Mouse (Mus musculus): ENCODE measurements around the gene Scn9a. TPM values are rescaled to one million over a fixed set of nuclear protein-coding genes. Genes with fewer than 3 reads are reported as not detected.

Scn9a gene
- not detected in 2 replicates for total RNA-seq (2014; fragmentation: Nextera tagmentation)
- total RNA-seq (2017), result 0.06 and 0.11 TPM in 2 replicates
- not detected in 2 replicates for polyA plus RNA-seq (2012)

GRCm38 (mm10) chr2:66634580-66635359 lies at the start of gene Scn9a:
Gene Scn9a (minus strand): TSS chr2:66634962.
- H3K4me3 ChIP-seq (ENCODE audit: low read depth, low read length), result no peak within 1 kb of the TSS; the same call in 1 of the 2 replicates

GRCm38 (mm10) chr2:66661988-66662387 lies 27.2 kb upstream of the Scn9a start:
- H3K36me3 ChIP-seq (replicated peaks), result no peaks in the 10 kb centered on the region
- no peaks in the 10 kb centered on the region for H3K4me1 ChIP-seq (ENCODE audit: insufficient read depth, low read depth, low read length)
- H3K4me3 ChIP-seq (ENCODE audit: low read depth, low read length), result no peak overlapping the region
- no peak for ATAC-seq (ENCODE audit: extremely low read depth, insufficient number of reproducible peaks, low FRiP score, poor library complexity, severe bottlenecking)
- no peaks in the 10 kb centered on the region for H3K27me3 ChIP-seq (ENCODE audit: insufficient read depth, low read length)
- DNase-seq (ENCODE audit: low spot score), result no peak
- no peak for TF ChIP-seq GATA2 (IDR thresholded peaks at IDR 0.05; ENCODE audit: borderline replicate concordance, low read depth, low read length)
- TF ChIP-seq GATA1 (IDR thresholded peaks at IDR 0.05; ENCODE audit: borderline replicate concordance, low read length), result no peak
- TF ChIP-seq TAL1 (conservative IDR thresholded peaks at IDR 0.05; ENCODE audit: low read depth, low read length), result no peak
- TF ChIP-seq POLR2AphosphoS5 (IDR thresholded peaks at IDR 0.05; ENCODE audit: insufficient replicate concordance, low read depth, low read length), result no peak
- no peak for TF ChIP-seq CTCF (IDR thresholded peaks at IDR 0.05; ENCODE audit: low read depth, low read length)
- peaks cover 2% of the 10 kb centered on the region; the same call in 1 of the 2 replicates for H3K9me3 ChIP-seq (replicated peaks)

More at GRCm38 (mm10) chr2:66634580-66635359, at the start of gene Scn9a:
- ATAC-seq (ENCODE audit: extremely low read depth, insufficient number of reproducible peaks, low FRiP score, poor library complexity, severe bottlenecking) (no peak), DNase-seq (ENCODE audit: low spot score) (no peak)
- Histone ChIP-seq H3K9me3 (replicated peaks) (peaks cover 8% of the 10 kb centered on the region), H3K36me3 (replicated peaks) (no peaks in the 10 kb centered on the region), H3K4me1 (ENCODE audit: insufficient read depth, low read depth, low read length) (no peaks in the 10 kb centered on the region), H3K27me3 (ENCODE audit: insufficient read depth, low read length) (no peaks in the 10 kb centered on the region)
- TF ChIP-seq CTCF (IDR thresholded peaks at IDR 0.05; ENCODE audit: low read depth, low read length) (no peak), TAL1 (conservative IDR thresholded peaks at IDR 0.05; ENCODE audit: low read depth, low read length) (no peak), GATA1 (IDR thresholded peaks at IDR 0.05; ENCODE audit: borderline replicate concordance, low read length) (no peak), POLR2AphosphoS5 (IDR thresholded peaks at IDR 0.05; ENCODE audit: insufficient replicate concordance, low read depth, low read length) (no peak), GATA2 (IDR thresholded peaks at IDR 0.05; ENCODE audit: borderline replicate concordance, low read depth, low read length) (no peak)

- DNase-seq (ENCODE audit: low spot score), result no peak
- TF ChIP-seq TAL1 (conservative IDR thresholded peaks at IDR 0.05; ENCODE audit: low read depth, low read length), result no peak
- TF ChIP-seq GATA2 (IDR thresholded peaks at IDR 0.05; ENCODE audit: borderline replicate concordance, low read depth, low read length), result no peak
- TF ChIP-seq POLR2AphosphoS5 (IDR thresholded peaks at IDR 0.05; ENCODE audit: insufficient replicate concordance, low read depth, low read length), result no peak
- TF ChIP-seq CTCF (IDR thresholded peaks at IDR 0.05; ENCODE audit: low read depth, low read length), result no peak
- TF ChIP-seq GATA1 (IDR thresholded peaks at IDR 0.05; ENCODE audit: borderline replicate concordance, low read length), result no peak
- no peak overlapping the region for H3K4me3 ChIP-seq (ENCODE audit: low read depth, low read length)
- ATAC-seq (ENCODE audit: extremely low read depth, insufficient number of reproducible peaks, low FRiP score, poor library complexity, severe bottlenecking), result no peak
- H3K36me3 ChIP-seq (replicated peaks), result no peaks in the 10 kb centered on the region
- no peaks in the 10 kb centered on the region for H3K27me3 ChIP-seq (ENCODE audit: insufficient read depth, low read length)
- H3K9me3 ChIP-seq (replicated peaks), result peaks cover 18% of the 10 kb centered on the region
- no peaks in the 10 kb centered on the region for H3K4me1 ChIP-seq (ENCODE audit: insufficient read depth, low read depth, low read length)
Measured at GRCm38 (mm10) chr2:66656430-66656829, 21.7 kb upstream of the Scn9a start.

GRCm38 (mm10) chr2:66655431-66655830 lies 20.7 kb upstream of the Scn9a start:
- ATAC-seq (ENCODE audit: extremely low read depth, insufficient number of reproducible peaks, low FRiP score, poor library complexity, severe bottlenecking), result no peak; the same call in 1 of the 2 replicates

GRCm38 (mm10) chr2:66644384-66644783 lies 9.6 kb upstream of the Scn9a start:
- Histone ChIP-seq H3K9me3 (replicated peaks) (no peaks in the 10 kb centered on the region), H3K36me3 (replicated peaks) (no peaks in the 10 kb centered on the region), H3K27me3 (ENCODE audit: insufficient read depth, low read length) (no peaks in the 10 kb centered on the region), H3K4me3 (ENCODE audit: low read depth, low read length) (no peak overlapping the region), H3K4me1 (ENCODE audit: insufficient read depth, low read depth, low read length) (no peaks in the 10 kb centered on the region)
- TF ChIP-seq TAL1 (conservative IDR thresholded peaks at IDR 0.05; ENCODE audit: low read depth, low read length), result no peak
- no peak for TF ChIP-seq GATA1 (IDR thresholded peaks at IDR 0.05; ENCODE audit: borderline replicate concordance, low read length)
- TF ChIP-seq POLR2AphosphoS5 (IDR thresholded peaks at IDR 0.05; ENCODE audit: insufficient replicate concordance, low read depth, low read length), result no peak
- no peak for TF ChIP-seq GATA2 (IDR thresholded peaks at IDR 0.05; ENCODE audit: borderline replicate concordance, low read depth, low read length)
- no peak for TF ChIP-seq CTCF (IDR thresholded peaks at IDR 0.05; ENCODE audit: low read depth, low read length)
- ATAC-seq (ENCODE audit: extremely low read depth, insufficient number of reproducible peaks, low FRiP score, poor library complexity, severe bottlenecking) (no peak), DNase-seq (ENCODE audit: low spot score) (no peak)

More at GRCm38 (mm10) chr2:66655431-66655830, 20.7 kb upstream of the Scn9a start:
- no peak for DNase-seq (ENCODE audit: low spot score)
- Histone ChIP-seq H3K9me3 (replicated peaks) (peaks cover 18% of the 10 kb centered on the region), H3K36me3 (replicated peaks) (no peaks in the 10 kb centered on the region), H3K4me3 (ENCODE audit: low read depth, low read length) (no peak overlapping the region), H3K27me3 (ENCODE audit: insufficient read depth, low read length) (no peaks in the 10 kb centered on the region), H3K4me1 (ENCODE audit: insufficient read depth, low read depth, low read length) (no peaks in the 10 kb centered on the region)
- TF ChIP-seq CTCF (IDR thresholded peaks at IDR 0.05; ENCODE audit: low read depth, low read length) (no peak), POLR2AphosphoS5 (IDR thresholded peaks at IDR 0.05; ENCODE audit: insufficient replicate concordance, low read depth, low read length) (no peak), TAL1 (conservative IDR thresholded peaks at IDR 0.05; ENCODE audit: low read depth, low read length) (no peak), GATA1 (IDR thresholded peaks at IDR 0.05; ENCODE audit: borderline replicate concordance, low read length) (no peak), GATA2 (IDR thresholded peaks at IDR 0.05; ENCODE audit: borderline replicate concordance, low read depth, low read length) (no peak)

GRCm38 (mm10) chr2:66632728-66633127 lies 2.0 kb downstream of the Scn9a start:
- Histone ChIP-seq H3K4me1 (ENCODE audit: insufficient read depth, low read depth, low read length) (no peaks in the 10 kb centered on the region), H3K36me3 (replicated peaks) (no peaks in the 10 kb centered on the region), H3K27me3 (ENCODE audit: insufficient read depth, low read length) (no peaks in the 10 kb centered on the region), H3K4me3 (ENCODE audit: low read depth, low read length) (no peak overlapping the region), H3K9me3 (replicated peaks) (peaks cover 12% of the 10 kb centered on the region)
- no peak for ATAC-seq (ENCODE audit: extremely low read depth, insufficient number of reproducible peaks, low FRiP score, poor library complexity, severe bottlenecking)
- no peak for TF ChIP-seq GATA2 (IDR thresholded peaks at IDR 0.05; ENCODE audit: borderline replicate concordance, low read depth, low read length)
- TF ChIP-seq CTCF (IDR thresholded peaks at IDR 0.05; ENCODE audit: low read depth, low read length), result no peak
- no peak for TF ChIP-seq POLR2AphosphoS5 (IDR thresholded peaks at IDR 0.05; ENCODE audit: insufficient replicate concordance, low read depth, low read length)
- no peak for TF ChIP-seq GATA1 (IDR thresholded peaks at IDR 0.05; ENCODE audit: borderline replicate concordance, low read length)
- no peak for TF ChIP-seq TAL1 (conservative IDR thresholded peaks at IDR 0.05; ENCODE audit: low read depth, low read length)
- no peak for DNase-seq (ENCODE audit: low spot score)

Measured in G1E (cell line).